Mouse (Mus musculus) G1E (cell line): ENCODE results near the gene Grik4.

ENCODE experiments used
- CTCF ChIP-seq: IDR thresholded peaks from 2 replicates; pipeline ENCODE4 v1.5.1; 2012; ENCODE audit warnings: low read depth, low read length, inconsistent platforms, mixed read lengths
- GATA1 ChIP-seq: IDR thresholded peaks from 2 replicates; pipeline ENCODE4 v1.6.1; 2012; ENCODE audit warnings: borderline replicate concordance, low read length, inconsistent platforms, mixed read lengths
- POLR2AphosphoS5 ChIP-seq: IDR thresholded peaks from 2 replicates; pipeline ENCODE4 v1.6.1; 2012; ENCODE audit warnings: low read depth, low read length, inconsistent platforms; ENCODE audit not compliant: insufficient replicate concordance
- TAL1 ChIP-seq: conservative IDR thresholded peaks from 2 replicates; pipeline ENCODE4 v1.6.1; 2012; ENCODE audit warnings: low read depth, low read length, inconsistent platforms, mixed read lengths

- TF ChIP-seq CTCF (no peak), TAL1 (no peak), GATA1 (no peak), POLR2AphosphoS5 (no peak)
Observed at GRCm38 (mm10) chr9:42777913-42778312, 166.4 kb downstream of the Grik4 start.
